Mouse (Mus musculus): ENCODE data around the gene Aaed1. TPM values are rescaled to one million over a fixed set of nuclear protein-coding genes. Genes with fewer than 3 reads are reported as not detected.
"Not testable (repeated sequence)": the region's sequence is repeated elsewhere in the genome, so short reads cannot be mapped to it uniquely, and the experiment has no call there.

Aaed1 gene
- total RNA-seq, 2 experiments from 2014 or later: 42.7 to 43.8 TPM

GRCm38 (mm10) chr13:64309842-64310241 lies 2.7 kb downstream of the Aaed1 start:
- DNase-seq (ENCODE audit: low spot score in 2 of 2): no peak

DNA sequence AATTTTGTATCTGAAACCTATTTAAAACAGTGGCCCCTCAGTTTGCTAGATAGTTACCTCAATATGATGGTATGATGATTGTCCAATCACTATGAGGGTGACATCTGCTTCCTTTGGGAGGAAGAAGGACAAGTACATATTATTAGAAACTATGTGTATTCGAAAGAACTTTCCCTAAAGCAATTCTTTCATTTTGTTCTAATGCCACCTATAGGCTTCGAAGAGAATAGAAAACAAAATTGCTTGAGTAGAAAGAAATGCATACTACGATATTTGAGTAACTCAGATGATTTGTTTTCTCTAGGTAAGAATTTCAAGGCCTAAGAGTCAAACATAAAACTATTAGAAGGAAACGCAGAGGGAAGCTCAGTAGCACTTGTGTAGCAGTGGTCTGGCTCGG lies 3.5 kb downstream of the Aaed1 start:
- DNase-seq (ENCODE audit: low spot score in 2 of 2): no peak

GRCm38 (mm10) chr13:64307508-64307907 lies 5.0 kb downstream of the Aaed1 start:
- DNase-seq (ENCODE audit: low spot score in 2 of 2): no peak

DNA sequence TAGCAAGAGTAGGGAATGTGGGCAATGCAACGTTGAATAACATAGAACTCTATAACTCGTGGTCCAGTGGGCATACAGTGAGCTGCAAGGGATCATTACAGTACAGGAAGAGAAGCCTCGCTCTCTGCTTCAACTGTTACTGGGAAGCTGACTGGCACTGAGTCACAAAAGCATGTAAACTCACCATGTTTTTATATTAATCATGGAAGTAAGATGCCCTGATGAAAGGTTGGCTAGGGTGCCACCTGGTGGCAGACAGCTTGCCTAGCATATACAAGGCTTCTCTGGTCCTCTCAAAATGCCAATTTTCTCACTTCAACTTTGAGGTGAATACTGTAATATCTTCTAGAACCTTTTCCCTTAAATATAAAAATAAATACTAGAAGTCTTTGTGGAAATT lies 6.4 kb downstream of the Aaed1 start:
- no peak for DNase-seq (ENCODE audit: low spot score in 2 of 2)

- no peak for DNase-seq (ENCODE audit: low spot score in 2 of 2)
These were observed 13.4 kb downstream of the Aaed1 start for GRCm38 (mm10) chr13:64299069-64299468.

DNA sequence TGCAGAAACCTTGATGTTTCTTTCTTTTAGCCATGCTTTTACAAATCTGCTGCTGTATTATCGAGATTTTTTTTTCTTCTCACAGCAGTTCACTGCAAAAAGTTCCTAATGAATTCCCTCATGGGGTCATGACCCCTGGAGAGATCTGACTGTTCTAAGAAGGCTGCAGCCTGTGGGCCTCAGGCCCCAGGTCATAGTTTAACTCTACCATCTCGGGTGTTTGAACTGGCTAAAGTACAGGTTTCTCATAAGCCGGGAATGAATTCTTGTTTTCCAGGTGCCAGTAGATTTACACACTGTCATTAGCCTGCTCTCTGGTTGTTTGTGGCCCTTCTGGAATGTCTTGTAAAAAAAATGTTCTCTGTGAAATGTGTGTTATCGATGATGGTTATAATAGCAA lies 25.7 kb downstream of the Aaed1 start:
- DNase-seq (ENCODE audit: low spot score in 2 of 2): no peak

- DNase-seq (ENCODE audit: low spot score in 2 of 2): no peak
These were observed 26.2 kb downstream of the Aaed1 start for GRCm38 (mm10) chr13:64286321-64286720.

DNA sequence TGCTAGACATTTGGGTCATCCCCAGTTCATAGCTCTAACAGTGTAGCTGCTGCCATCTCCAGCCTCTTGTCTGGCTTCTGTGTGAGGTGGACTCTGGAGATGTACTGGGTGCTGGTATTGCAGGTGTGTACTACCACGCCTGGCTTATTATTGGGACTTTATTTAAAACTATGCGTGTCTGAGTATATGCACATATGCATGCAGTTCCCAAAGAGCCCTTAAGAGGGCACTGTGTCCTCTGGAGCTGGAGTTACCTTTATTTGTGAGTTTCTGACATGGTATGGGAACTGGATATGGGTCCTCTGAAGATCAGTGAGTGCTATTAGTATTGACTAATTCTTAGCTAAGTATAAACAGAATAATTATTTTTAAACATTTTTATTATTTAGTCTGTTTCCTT lies 27.8 kb downstream of the Aaed1 start:
- no peak for DNase-seq (ENCODE audit: low spot score in 2 of 2)

DNA sequence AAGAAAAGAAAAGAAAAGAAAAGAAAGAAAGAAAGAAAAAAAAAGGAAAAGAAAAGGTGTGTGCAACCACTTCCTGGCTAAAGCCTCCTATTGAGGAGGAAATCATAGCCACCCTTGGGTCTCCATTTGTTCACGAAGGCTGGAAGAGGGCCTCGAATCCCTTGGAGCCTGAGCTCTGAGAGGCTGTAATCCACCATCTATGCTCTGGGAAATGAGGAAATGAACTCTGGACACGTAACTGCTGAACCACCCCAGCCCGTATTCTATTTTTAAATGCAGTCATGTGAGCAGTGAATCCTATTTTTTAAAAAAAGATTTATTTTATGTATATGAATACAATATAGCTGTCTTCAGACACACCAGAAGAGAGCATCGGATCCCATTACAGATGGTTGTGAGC lies 31.6 kb downstream of the Aaed1 start:
- DNase-seq (ENCODE audit: low spot score in 2 of 2): no peak

DNA sequence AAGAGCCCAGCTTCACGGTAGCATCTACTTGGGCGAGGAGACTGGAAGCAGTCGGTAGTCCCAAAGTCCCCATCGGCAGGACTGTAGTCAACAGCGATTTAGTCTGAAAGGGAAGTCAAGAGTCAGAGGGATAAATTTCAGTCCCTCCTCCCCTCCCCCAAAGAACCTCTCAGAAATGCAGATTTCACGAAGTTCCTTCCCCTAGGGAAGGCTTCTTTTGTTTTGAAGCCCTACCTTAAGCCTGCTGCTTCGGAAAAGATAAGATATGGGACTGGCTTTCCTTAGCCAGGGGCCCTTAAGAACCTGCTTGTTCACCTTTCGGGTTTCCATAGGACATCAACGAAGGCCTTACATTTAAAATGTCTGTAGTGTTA lies 36.8 kb downstream of the Aaed1 start:
- no peak for DNase-seq (ENCODE audit: low spot score in 2 of 2)

- DNase-seq (ENCODE audit: low spot score in 2 of 2): peak; percentile 48 to 64
These were observed 37.4 kb downstream of the Aaed1 start, which contains the start of gene Cdc14b for GRCm38 (mm10) chr13:64274879-64275753. TSS of gene Cdc14b (minus strand) at chr13:64275290.

- peak in 1 of 2 experiments; percentile 7 for DNase-seq (ENCODE audit: low spot score in 2 of 2)
These were observed 38.3 kb downstream of the Aaed1 start for GRCm38 (mm10) chr13:64273891-64274844.

- DNase-seq (ENCODE audit: low spot score in 2 of 2): no peak
These were observed 39.2 kb downstream of the Aaed1 start for GRCm38 (mm10) chr13:64273352-64273751.

GRCm38 (mm10) chr13:64268384-64268783 lies 44.1 kb downstream of the Aaed1 start:
- no peak for DNase-seq (ENCODE audit: low spot score in 2 of 2)

GRCm38 (mm10) chr13:64267151-64267550 lies 45.4 kb downstream of the Aaed1 start:
- peak; percentile 8 to 24 for DNase-seq (ENCODE audit: low spot score in 2 of 2)

GRCm38 (mm10) chr13:64264586-64264985 lies 47.9 kb downstream of the Aaed1 start:
- no peak for DNase-seq (ENCODE audit: low spot score in 2 of 2)

GRCm38 (mm10) chr13:64259903-64260302 lies 52.6 kb downstream of the Aaed1 start:
- DNase-seq (ENCODE audit: low spot score in 2 of 2): no peak

- no peak for DNase-seq (ENCODE audit: low spot score in 2 of 2)
These were observed 54.0 kb downstream of the Aaed1 start for GRCm38 (mm10) chr13:64258516-64258821.

DNA sequence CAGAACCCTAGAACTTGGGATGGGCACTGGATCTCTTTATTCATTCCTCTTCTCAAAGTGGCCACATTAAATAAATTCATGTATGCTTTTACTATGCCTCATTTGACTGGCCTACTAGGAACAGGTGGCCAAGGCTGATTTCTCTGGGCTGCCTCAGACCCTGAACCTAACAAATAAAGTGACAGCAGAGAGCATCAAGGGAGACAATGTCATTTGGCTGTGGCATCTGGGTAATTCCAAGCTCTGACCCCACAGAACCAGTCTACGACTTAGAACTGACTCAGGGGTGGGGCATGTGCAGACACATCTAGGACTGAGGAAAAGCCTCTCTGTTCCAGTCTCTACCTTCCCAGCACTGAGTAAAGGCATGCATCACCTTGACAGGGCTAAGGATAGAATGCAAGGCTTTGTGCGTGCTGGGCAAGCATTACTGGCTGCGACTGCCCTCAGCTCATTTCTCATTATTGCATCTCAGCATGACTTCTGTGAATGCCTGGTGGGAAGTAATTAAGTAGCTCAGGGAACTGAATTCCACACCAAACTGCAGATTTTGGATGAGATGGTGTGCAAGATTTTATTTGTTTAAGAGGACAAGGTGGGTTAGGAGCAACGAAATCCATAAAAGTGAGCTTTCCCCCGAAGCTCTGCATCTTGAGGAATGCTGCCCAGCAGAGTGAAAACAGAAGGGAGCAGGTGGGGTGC lies 54.5 kb downstream of the Aaed1 start:
- no peak for DNase-seq (ENCODE audit: low spot score in 2 of 2)

- DNase-seq (ENCODE audit: low spot score in 2 of 2): no peak
These were observed 55.3 kb downstream of the Aaed1 start for GRCm38 (mm10) chr13:64257010-64257813.

GRCm38 (mm10) chr13:64254185-64254584 lies 58.3 kb downstream of the Aaed1 start:
- not testable (repeated sequence) for DNase-seq (ENCODE audit: low spot score in 2 of 2)
